Comparison of ENCODE assay signal across 9 mouse cellular contexts in the genomic region with DNA sequence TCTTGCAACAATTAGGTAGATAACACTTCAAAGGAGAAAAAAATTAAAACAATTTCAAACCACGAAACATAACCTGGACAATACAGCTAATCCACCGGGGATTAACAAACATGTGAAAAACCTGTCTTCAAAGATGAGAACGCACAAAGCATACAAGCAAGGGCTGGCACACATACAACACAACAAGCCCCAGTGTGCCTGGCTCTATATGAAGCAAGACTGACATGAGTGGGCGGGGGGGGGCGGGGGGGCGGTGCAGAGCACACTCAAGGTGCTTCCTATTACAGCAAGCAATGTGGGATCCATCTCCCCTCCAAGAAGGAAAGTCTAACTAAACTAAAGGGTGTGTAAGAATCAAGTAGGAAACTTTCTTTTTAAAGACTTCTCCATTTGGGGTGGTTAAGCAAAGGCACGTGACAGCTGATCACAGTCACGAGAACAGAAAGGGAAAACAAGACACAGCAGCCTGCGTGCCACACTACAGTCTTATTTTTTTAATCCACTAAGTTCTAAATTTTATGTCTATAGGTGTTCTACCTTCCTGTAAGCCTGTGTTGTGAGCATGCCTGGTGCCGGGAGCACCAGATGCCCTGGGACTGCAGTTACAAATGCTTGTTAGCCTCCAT. TPM values are rescaled to one million over a fixed set of nuclear protein-coding genes. Genes with fewer than 3 reads are reported as not detected.
DNase-seq lines count a peak whose midpoint lies in the region; ATAC-seq and TF ChIP-seq lines count a peak whose summit lies in the region.
"Had no signal": no experiment of that assay in that cellular context is flagged by ENCODE, and none has a peak within 500 bp of the region (broad histone marks: within the 10 kb centered on the region; RNA-seq: fewer than 3 reads in every experiment).

No protein-coding gene starts in this region.

- H3K27ac ChIP-seq in heart, embryonic 12.5 days (ENCODE audit: poor library complexity, severe bottlenecking) = peak overlapping the region; percentile 3; the same call in 1 of the 2 replicates
- peak overlapping the region; percentile 42 for H3K27ac ChIP-seq in liver, embryonic 14.5 days
- no peak overlapping the region; the same call in 1 of the 2 replicates for H3K27ac ChIP-seq in stomach, postnatal 0 days (replicated peaks)
- no peak overlapping the region for H3K27ac ChIP-seq in forebrain, embryonic 15.5 days (replicated peaks)
- H3K27ac ChIP-seq: neural tube, embryonic 12.5 days had no signal

- no peak for TF ChIP-seq EP300 in liver, embryonic 14.5 days (IDR thresholded peaks at IDR 0.05; ENCODE audit: low read depth)
- TF ChIP-seq EP300 in stomach, postnatal 0 days (optimal IDR thresholded peaks at IDR 0.05) = no peak

- no peaks in the 10 kb centered on the region for H3K9me3 ChIP-seq in heart, embryonic 12.5 days (replicated peaks)
- H3K9me3 ChIP-seq in liver, embryonic 14.5 days (ENCODE audit: control insufficient read depth, low read length) = no peaks in the 10 kb centered on the region
- no peaks in the 10 kb centered on the region for H3K9me3 ChIP-seq in stomach, postnatal 0 days (ENCODE audit: control insufficient read depth, low read length)
- H3K9me3 ChIP-seq in forebrain, embryonic 15.5 days = no peaks in the 10 kb centered on the region
- H3K9me3 ChIP-seq: neural tube, embryonic 12.5 days had no signal

- H3K4me3 ChIP-seq in heart, embryonic 12.5 days = no peak overlapping the region
- peak overlapping the region; percentile 27 to 35; a peak in 3 of 4 replicates for H3K4me3 ChIP-seq in liver, embryonic 14.5 days (ENCODE audit: insufficient read depth in 1 of 2, low read depth in 2 of 2, low read length in 2 of 2)
- H3K4me3 ChIP-seq in stomach, postnatal 0 days (ENCODE audit: low read depth, low read length) = no peak overlapping the region
- H3K4me3 ChIP-seq in forebrain, embryonic 15.5 days = no peak overlapping the region
- H3K4me3 ChIP-seq: neural tube, embryonic 12.5 days had no signal

- peaks cover 49% of the 10 kb centered on the region for H3K4me1 ChIP-seq in heart, embryonic 12.5 days (replicated peaks)
- H3K4me1 ChIP-seq in liver, embryonic 14.5 days (replicated peaks; ENCODE audit: control insufficient read depth in 2 of 2, insufficient read depth in 2 of 2, low read length in 1 of 2) = peaks cover 0 to 16% of the 10 kb centered on the region in 2 experiments; a peak in 2 of 4 replicates
- no peaks in the 10 kb centered on the region for H3K4me1 ChIP-seq in stomach, postnatal 0 days (replicated peaks; ENCODE audit: control insufficient read depth, insufficient read depth)
- H3K4me1 ChIP-seq in forebrain, embryonic 15.5 days = peaks cover 3% of the 10 kb centered on the region; the same call in 1 of the 2 replicates

- DNase-seq in thymus, postnatal 0 days (ENCODE audit: low spot score) = peak; percentile 21
- DNase-seq in thymus, postnatal 10 days (ENCODE audit: low spot score in 2 of 2) = no peak
- no peak for DNase-seq in liver, embryonic 14.5 days (ENCODE audit: low read depth in 3 of 3, low spot score in 3 of 3)
- DNase-seq in stomach, postnatal 0 days (ENCODE audit: low spot score) = no peak
- no peak for DNase-seq in embryo, embryonic 11 days
- DNase-seq in adrenal gland, postnatal 36 days = no peak

- H3K4me2 ChIP-seq in heart, embryonic 12.5 days = peak overlapping the region; percentile 47
- H3K4me2 ChIP-seq in liver, embryonic 14.5 days (ENCODE audit: low read depth) = peak overlapping the region; percentile 63
- peak overlapping the region; percentile 17; the same call in 1 of the 2 replicates for H3K4me2 ChIP-seq in stomach, postnatal 0 days (replicated peaks; ENCODE audit: low read depth)
- H3K4me2 ChIP-seq in forebrain, embryonic 15.5 days (replicated peaks) = no peak overlapping the region
- H3K4me2 ChIP-seq: neural tube, embryonic 12.5 days had no signal

- no peak for TF ChIP-seq CTCF in liver, embryonic 14.5 days (IDR thresholded peaks at IDR 0.05; ENCODE audit: low read depth)
- no peak for TF ChIP-seq CTCF in stomach, postnatal 0 days (IDR thresholded peaks at IDR 0.05; ENCODE audit: low read depth)

- no peaks in the 10 kb centered on the region for H3K27me3 ChIP-seq in heart, embryonic 12.5 days (replicated peaks)
- no peaks in the 10 kb centered on the region for H3K27me3 ChIP-seq in liver, embryonic 14.5 days (ENCODE audit: control insufficient read depth, insufficient read depth, low read length)
- no peaks in the 10 kb centered on the region for H3K27me3 ChIP-seq in stomach, postnatal 0 days (ENCODE audit: control insufficient read depth, insufficient read depth, low read length)
- H3K27me3 ChIP-seq in forebrain, embryonic 15.5 days = no peaks in the 10 kb centered on the region
- H3K27me3 ChIP-seq: neural tube, embryonic 12.5 days had no signal

- no peak for ATAC-seq in heart, embryonic 12.5 days (ENCODE audit: insufficient number of reproducible peaks, low FRiP score)
- ATAC-seq in liver, embryonic 14.5 days (ENCODE audit: insufficient read depth) = peak; percentile 17; the same call in 1 of the 2 replicates
- ATAC-seq in stomach, postnatal 0 days (ENCODE audit: low FRiP score, low TSS enrichment) = no peak
- ATAC-seq in forebrain, embryonic 15.5 days (replicated peaks) = no peak

- H3K9ac ChIP-seq in heart, embryonic 12.5 days = no peak overlapping the region
- peak overlapping the region; percentile 31; the same call in 1 of the 2 replicates for H3K9ac ChIP-seq in liver, embryonic 14.5 days (replicated peaks)
- no peak overlapping the region for H3K9ac ChIP-seq in stomach, postnatal 0 days (ENCODE audit: low read length)
- no peak overlapping the region for H3K9ac ChIP-seq in forebrain, embryonic 15.5 days (replicated peaks)
- H3K9ac ChIP-seq: neural tube, embryonic 12.5 days had no signal

- peaks cover 14% of the 10 kb centered on the region; the same call in 1 of the 2 replicates for H3K36me3 ChIP-seq in heart, embryonic 12.5 days
- no peaks in the 10 kb centered on the region for H3K36me3 ChIP-seq in liver, embryonic 14.5 days (replicated peaks; ENCODE audit: control insufficient read depth, insufficient read depth, low read depth)
- no peaks in the 10 kb centered on the region for H3K36me3 ChIP-seq in stomach, postnatal 0 days (ENCODE audit: control insufficient read depth, insufficient read depth, low read length)
- peaks cover 5% of the 10 kb centered on the region; the same call in 1 of the 2 replicates for H3K36me3 ChIP-seq in forebrain, embryonic 15.5 days

- WGBS in heart, embryonic 12.5 days = 75% methylated on average over 10 of the region's 10 CpGs
- WGBS in liver, embryonic 14.5 days (ENCODE audit: insufficient replicate concordance) = 33% methylated on average over 10 of the region's 10 CpGs
- WGBS in stomach, postnatal 0 days = 46% methylated on average over 10 of the region's 10 CpGs
- WGBS in forebrain, embryonic 15.5 days = 77% methylated on average over 10 of the region's 10 CpGs

RNA-seq across cellular contexts. Expression of gene Slc23a2, which starts 42.3 kb away (rescaled TPM):
- polyA plus RNA-seq in thymus, postnatal 0 days (2015; fragmentation: Nextera tagmentation; extraction: Ambion mirVana) = 15.8 and 16.7 TPM in 2 replicates
- 10.1 and 12.1 TPM in 2 replicates for polyA plus RNA-seq in heart, embryonic 12.5 days (2016; fragmentation: Nextera tagmentation; extraction: Ambion mirVana)
- polyA plus RNA-seq in liver, embryonic 14.5 days (2012; rRNA removed) = 1.6 and 1.7 TPM in 2 replicates
- polyA plus RNA-seq in liver, embryonic 14.5 days (2014; fragmentation: Nextera tagmentation; extraction: Ambion mirVana) = 2.3 and 2.4 TPM in 2 replicates
- polyA plus RNA-seq in stomach, postnatal 0 days (2015; fragmentation: Nextera tagmentation; extraction: Ambion mirVana) = 5.4 and 5.6 TPM in 2 replicates
- 27.6 and 30.2 TPM in 2 replicates for polyA plus RNA-seq in forebrain, embryonic 15.5 days (2015; fragmentation: Nextera tagmentation; extraction: Ambion mirVana)
- 100 to 1,000 TPM in 1 of 2 experiments, 10 to 100 TPM in 1; 85.9 to 282 TPM for total RNA-seq in adrenal gland, postnatal 36 days (2021)

Comparison
In these comparisons a context has a peak if more than half of its experiments do, and no peak if none do; other contexts are left out.
1. H3K27ac ChIP-seq: peak in heart, embryonic 12.5 days (single experiment) and liver, embryonic 14.5 days (single experiment); none in stomach, postnatal 0 days (single experiment) and forebrain, embryonic 15.5 days (single experiment).
2. H3K4me3 ChIP-seq: peak in liver, embryonic 14.5 days (2 of 2); none in heart, embryonic 12.5 days (single experiment), stomach, postnatal 0 days (single experiment) and forebrain, embryonic 15.5 days (single experiment).